Mouse (Mus musculus) G1E (cell line): ENCODE data around the gene Snx30.

Experiments used
- CTCF ChIP-seq: IDR thresholded peaks from 2 replicates; pipeline ENCODE4 v1.5.1; 2012; ENCODE audit warnings: low read depth, low read length, inconsistent platforms, mixed read lengths
- TAL1 ChIP-seq: conservative IDR thresholded peaks from 2 replicates; pipeline ENCODE4 v1.6.1; 2012; ENCODE audit warnings: low read depth, low read length, inconsistent platforms, mixed read lengths

- TF ChIP-seq CTCF (no peak), TAL1 (no peak)
Observed at GRCm38 (mm10) chr4:59844460-59845244, 39.0 kb downstream of the Snx30 start.
